Mouse (Mus musculus) ovary, postnatal 10 days (tissue): ENCODE measurements at regions not wholly inside any gene's neighbourhood (a gene's known extent, or its start where the extent isn't known, plus 50 kb on each side); places are given as distances from the start of the nearest gene placed in this dataset.
"Not testable (repeated sequence)": the region's sequence is repeated elsewhere in the genome, so short reads cannot be mapped to it uniquely, and the experiment has no call there.

Experiments used
- DNase-seq: peaks from one replicate; pipeline ENCODE4 v3.0.0; 2022; ENCODE audit warnings: low spot score

DNA sequence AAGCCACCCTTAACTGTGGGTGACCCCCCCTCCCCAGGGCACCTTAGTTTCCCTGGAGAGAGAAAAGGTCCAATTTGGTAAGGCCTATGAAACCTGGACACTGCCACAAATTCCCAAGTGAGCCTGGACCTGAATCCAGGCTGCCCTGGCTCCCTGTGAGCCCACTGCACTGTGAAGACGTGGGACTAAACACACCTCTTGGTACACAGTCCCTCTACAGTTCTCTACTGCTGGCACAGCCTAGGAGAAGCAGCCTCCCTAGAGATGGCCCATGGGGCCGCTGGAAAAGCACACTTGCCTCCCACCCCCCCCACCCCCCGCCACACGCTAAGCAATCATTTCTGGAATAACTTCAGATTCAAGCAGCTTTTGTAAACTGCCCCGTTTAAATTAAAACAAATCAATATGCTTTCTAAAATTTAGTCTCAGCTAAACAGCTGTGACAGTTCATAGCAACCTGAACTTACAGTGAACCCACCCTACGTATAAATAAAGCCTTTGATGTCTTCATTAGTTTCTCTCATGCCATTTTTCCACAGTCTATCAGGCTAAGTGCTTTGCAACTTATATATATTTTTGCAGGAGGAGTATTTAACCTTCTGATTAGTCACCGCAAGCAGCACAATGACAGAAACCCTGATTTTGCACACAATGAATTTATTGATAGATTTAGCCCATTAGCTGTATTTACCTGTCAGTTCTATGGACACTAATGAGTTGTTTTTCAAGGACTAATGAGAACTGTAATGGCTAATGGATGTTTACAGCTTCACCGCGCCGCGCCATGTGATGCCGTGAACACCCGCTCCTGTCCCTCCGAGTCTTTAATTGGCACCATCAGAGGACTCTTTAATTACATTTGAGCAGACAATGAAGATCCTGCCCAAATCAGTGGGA is 215.3 kb downstream of the 3100002H09Rik start:
- no peak for DNase-seq

DNA sequence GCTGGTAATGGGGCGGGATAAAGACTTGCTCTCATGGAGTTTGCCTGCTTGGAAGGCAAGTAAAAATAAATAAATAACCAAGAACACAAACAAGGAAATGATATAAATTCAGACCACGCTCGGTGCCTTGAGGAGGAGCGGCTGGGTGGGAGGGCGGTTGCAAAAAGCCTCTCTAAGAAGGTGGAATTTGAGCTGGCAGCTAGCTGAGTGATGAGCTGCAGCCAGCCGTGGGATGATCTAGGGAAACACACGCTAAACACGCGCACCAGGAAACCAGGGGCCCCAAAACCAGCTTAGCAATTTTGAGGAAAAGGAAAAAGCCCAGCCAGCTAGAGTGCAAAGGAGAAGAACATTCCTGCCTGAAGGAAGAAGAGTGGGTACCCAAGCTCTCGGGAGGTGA is 217.0 kb downstream of the 3100002H09Rik start:
- no peak for DNase-seq

GRCm38 (mm10) chr4:124389067-124389466 is 221.5 kb downstream of the 3100002H09Rik start:
- DNase-seq = no peak

DNA sequence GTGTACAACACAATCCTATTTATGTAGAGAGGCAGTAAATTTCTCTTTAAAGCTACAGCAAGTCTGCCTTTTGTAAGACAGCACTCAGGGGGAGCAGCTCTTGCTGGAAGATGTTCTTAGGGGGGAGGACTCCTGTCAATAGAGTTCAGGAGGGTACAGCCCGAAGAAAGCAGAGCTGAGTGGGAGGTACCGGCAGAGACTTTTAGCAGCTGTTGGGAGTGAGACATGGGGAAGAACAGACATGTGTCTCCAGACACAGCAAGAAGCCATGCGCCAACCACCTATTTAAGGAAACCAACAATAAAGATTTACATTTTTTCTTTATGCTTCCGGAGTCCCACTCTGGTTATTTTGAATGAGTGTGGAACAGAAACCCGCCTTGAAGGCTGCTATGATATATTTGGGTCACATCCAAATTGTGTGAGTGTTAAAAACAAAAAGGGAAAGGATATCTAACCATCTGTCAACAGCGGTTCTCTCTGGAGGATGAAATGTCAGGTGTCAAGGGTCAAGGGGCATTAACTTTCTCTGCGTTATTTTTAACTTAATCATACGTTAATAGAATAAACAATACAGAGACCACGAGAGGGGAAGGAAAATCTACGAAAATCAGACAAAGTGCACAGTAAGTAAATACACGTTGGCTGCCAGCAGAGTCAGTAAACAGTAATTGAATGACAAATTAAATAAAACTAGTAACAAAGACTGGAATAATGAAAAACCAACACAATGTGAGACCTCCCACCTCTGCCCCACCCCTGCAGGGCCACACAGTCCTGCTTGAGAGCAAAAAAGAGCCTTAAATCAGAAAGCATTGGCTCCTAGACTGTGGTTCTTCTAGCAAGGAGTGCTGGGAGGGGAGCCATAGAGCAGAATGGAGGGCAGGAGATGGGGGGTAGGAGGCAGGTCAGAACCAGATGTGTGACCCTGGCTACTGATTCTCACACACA is 225.2 kb downstream of the 3100002H09Rik start:
- no peak for DNase-seq

GRCm38 (mm10) chr4:124376504-124376903 is 234.1 kb downstream of the 3100002H09Rik start:
- DNase-seq = no peak

DNA sequence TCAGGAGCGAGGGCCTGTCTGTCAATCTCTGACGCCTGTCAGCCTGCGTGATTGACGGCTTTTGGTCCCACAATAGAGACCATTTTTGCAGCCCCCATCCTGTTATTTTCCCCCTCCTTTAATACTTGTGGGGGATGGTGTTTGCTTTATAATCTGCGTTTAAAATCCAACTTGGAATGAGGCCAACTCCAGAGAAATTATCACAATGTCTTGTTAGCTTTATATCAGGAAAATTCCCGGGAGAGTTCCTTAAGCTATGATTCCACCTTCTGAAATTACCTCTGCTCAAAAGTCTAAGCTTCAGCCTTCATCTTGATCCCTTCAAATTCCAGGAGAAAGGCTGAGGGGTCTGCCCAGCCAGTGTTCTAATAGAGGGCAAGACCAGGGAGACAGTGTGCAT is 235.0 kb downstream of the 3100002H09Rik start:
- no peak for DNase-seq

DNA sequence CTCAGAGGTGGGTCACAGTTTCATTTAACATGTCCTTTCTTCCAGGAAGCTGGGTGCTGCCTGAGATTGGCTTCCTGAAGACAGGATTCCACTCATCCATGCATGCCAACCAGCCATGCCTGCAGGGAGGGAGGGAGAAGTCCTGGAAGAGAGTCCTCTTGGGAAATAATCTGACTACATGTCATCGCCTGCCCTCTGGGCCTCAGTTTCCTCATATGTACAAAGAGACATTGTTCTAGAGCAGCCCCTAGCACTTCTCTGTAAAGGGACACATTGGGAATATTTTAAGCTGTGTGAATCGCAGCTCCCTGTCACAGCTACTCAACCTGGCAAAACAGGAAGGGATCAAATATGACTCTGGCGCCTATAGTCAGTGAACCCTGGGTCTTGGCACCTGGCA is 241.8 kb downstream of the 3100002H09Rik start:
- no peak for DNase-seq

DNA sequence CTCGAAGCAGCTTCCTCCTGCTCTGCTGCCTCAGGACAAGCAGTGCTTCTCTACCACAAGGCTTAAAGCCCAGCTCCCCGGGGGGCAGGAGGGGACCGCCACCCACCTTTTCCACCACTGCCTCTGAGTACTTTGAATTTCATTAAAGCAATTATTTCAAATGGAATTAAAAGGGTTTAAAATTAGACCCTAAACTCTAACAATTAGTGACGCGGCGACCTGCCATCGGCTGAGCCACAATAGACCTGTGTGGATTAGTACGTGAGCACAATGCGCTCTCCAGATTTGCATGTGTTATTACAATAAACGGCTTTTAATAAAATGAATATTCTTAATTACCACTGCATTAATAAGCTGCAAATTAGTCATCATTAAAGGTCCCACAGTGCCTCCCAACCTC is 242.5 kb downstream of the 3100002H09Rik start:
- DNase-seq = no peak

DNA sequence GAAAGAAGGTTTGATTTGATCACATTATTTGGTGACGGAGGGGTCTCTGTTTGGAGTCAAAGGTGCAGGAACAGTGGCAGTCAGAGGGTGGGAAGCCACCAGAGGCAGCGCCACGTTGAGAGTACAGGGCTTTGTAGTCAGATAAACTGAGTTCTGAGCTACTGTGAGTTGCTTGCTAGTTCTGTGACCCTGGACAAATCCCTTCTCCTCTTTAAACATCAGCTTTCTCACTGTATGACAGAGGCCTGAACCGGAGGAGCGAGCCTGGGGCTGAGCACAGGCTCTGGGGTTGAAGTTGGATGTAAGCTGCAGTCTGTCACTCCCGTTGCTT is 250.1 kb downstream of the 3100002H09Rik start:
- DNase-seq = no peak

GRCm38 (mm10) chr4:124359707-124360577 is 250.7 kb downstream of the 3100002H09Rik start:
- no peak for DNase-seq

DNA sequence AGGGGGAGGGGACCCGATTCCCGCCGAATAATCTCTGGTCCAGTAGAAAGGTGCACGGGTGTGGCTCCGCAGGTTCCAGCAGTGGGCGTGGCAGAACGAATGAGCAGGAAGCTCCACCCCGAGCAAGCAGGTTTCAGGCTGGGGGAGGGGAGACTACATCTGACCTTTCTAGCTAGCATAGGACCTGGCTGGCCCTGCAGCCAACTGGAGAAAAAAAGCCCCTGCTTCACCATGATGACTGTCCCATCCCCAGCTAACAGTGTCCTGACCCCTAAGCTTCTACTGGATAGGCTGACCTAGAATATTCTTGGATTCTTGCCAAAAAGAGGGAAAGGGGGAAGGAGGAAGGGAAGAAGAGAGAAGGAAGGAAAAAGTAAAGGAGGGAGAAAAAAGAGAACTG is 252.1 kb downstream of the 3100002H09Rik start:
- not testable (repeated sequence) for DNase-seq

DNA sequence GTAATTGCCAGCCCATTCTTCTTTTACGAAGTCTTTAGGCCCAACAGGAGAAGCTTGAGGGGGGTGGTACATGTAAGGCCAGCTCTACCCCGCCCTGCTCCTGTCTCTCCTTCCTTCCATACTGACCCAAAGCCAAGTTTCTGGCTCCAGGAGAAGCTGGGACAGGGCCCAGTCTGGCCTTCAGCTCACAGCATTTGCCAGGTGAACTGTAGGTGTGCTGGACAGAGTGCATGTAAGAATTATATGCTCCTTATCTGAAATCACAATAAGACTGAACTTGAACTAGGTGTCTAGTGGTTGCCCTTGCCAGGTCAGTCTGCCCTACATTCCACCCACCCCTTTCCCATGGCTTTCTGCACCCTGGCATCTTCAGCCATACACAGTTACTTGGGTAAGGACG is 260.2 kb downstream of the 3100002H09Rik start:
- DNase-seq = no peak

DNA sequence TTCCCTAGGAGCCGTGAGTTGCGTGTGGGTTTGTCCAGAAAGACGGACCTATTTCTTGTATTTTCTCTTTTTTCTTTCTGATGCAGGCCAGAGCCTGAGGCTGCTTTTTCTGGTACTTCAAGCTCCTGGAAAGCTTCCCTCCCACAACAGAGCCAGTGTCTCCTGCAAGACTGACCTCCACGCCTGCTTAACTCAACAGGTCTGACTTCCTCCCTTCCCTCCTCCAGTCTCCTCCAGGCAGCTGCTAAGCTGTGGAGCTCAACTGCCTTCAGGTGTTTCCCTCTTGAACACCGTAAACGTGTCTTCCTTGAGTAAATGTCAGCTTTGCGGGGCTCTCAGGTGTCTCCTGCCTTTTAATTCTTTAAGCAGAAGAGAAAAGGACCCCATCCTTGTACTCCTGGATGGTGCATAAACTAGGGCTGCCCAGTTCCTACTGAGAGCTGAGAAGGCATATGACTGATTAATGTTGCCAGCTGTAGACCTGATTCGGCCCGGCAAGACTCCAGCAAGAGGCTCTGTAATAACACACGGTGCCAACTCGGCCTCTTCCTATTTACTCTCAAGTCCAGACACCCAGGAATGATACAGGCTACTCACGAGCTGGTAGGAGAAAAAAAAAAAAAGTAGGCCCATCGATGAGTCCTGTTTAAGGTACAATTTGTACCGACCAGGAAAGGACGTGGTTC is 260.9 kb downstream of the 3100002H09Rik start:
- no peak for DNase-seq

DNA sequence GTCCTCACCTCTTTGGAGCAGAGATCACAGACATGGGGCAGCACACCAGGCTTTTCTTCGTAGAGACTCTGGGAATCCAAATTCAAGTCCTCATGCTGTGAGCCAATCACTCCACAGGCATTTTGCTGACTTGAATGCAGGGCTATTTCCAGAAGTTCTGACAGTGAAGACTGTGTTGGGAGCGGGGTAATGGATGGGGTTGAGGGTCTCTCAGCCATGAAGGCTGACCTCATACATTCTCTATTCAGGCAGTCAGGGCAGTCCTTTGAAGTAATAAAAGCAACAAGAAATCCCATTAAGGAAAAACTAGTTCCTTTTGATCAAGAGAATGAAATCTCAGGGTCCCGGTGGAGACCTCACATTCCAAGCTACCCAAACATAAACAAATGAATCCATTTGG is 261.5 kb downstream of the 3100002H09Rik start:
- no peak for DNase-seq

GRCm38 (mm10) chr4:124340073-124340472 is 270.5 kb downstream of the 3100002H09Rik start:
- no peak for DNase-seq

DNA sequence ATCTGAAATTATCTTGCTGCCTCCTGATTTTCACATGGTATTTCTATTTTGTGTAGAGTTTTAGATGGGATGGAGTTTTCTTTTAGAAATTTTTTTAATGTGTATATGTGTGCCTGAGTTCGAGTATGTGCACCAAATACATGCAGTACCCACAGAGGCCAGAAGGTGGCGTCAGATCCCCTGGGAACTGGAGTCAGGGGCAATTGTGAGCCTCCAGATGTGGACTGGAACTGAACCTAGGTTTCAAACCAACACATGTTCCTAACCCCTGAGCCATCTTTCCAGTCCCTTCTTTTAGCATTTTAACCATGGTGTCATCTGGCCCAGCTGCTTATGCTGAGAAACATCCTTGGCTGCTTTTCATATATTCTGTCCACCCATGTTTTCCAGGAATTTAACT is 274.9 kb downstream of the 3100002H09Rik start:
- DNase-seq = no peak

DNA sequence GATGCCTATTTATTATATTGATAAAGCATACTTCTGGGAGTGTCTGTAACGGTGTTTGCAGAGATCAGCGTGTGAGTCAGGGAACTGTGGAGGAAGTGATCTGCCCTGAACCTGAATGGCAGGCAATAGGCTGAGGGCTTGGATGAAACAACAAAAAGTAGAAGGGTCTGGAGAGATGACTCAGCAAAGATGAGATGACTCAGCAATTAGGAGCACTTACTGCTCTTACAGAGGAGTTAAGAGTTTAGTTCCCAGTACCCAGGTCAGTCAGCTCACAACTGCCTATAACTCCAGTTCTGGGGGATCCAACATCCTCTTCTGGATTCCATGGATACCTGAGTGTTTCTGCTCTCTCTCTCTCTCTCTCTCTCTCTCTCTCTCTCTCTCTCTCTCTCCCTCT is 277.6 kb downstream of the 3100002H09Rik start:
- no peak for DNase-seq

- no peak for DNase-seq
Observed at GRCm38 (mm10) chr4:124332416-124332815, 278.2 kb downstream of the 3100002H09Rik start.

- no peak for DNase-seq
Observed at GRCm38 (mm10) chr4:124329107-124329771, 281.4 kb downstream of the 3100002H09Rik start.

DNA sequence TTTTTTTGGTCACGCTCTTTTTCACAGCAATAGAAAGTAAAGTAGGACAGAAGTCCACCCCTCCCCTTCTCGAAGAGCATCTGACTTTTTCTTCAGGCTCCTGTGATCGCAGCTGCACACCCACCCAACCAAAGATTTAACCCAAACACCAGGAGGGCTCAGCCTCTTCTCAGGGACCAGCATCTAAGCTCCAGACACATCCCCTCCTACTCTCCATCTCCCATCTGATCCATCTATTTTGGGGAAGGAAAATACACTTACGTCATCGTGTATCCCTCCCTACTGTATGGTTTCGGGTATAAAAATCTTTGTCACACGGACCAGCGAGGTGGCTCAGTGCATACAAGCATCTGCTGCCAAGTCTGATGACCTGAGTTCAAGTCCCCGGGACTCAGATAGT is 284.3 kb downstream of the 3100002H09Rik start:
- no peak for DNase-seq

GRCm38 (mm10) chr4:124323589-124323988 is 287.0 kb downstream of the 3100002H09Rik start:
- no peak for DNase-seq
